Mouse (Mus musculus): ENCODE data around the gene Zbtb40. TPM values are rescaled to one million over a fixed set of nuclear protein-coding genes. Genes with fewer than 3 reads are reported as not detected.

Zbtb40 gene
- polyA plus RNA-seq, 1 experiment from 2014 or later = 1.3 TPM

DNA sequence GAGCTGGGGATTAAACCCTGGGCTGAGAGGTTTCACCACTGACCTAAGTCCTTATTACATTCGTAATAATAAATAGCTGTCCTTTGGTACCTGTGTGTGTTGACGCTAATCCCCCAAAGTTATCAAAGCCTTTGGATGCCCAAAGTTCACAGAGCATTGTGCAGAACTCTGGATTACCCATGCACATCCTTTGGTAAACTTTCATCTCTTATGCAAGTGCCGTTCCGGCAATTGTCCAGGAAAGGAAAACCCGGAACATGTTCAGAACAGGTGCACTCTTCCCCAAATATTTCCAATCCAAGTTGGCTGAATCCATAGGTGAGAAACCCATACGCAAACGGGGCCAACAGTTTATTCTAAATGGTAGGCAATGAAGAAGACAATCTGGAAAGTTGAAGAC is 9.2 kb downstream of the Zbtb40 start:
- TF ChIP-seq CTCF (IDR thresholded peaks at IDR 0.05) (no peak), EP300 (IDR thresholded peaks at IDR 0.05) (no peak)
- Histone ChIP-seq H3K4me1 (ENCODE audit: insufficient read depth, low read depth, low read length) (no peaks in the 10 kb centered on the region), H3K9ac (replicated peaks; ENCODE audit: low read depth) (no peak overlapping the region), H3K4me3 (ENCODE audit: low read depth, low read length) (no peak overlapping the region), H3K27me3 (replicated peaks; ENCODE audit: insufficient read depth, low read length) (no peaks in the 10 kb centered on the region), H3K9me3 (ENCODE audit: low read length) (no peaks in the 10 kb centered on the region), H3K27ac (ENCODE audit: low read length) (no peak overlapping the region), H3K4me2 (replicated peaks; ENCODE audit: low read depth, low read length) (no peak overlapping the region), H3K36me3 (ENCODE audit: insufficient read depth, low read length) (no peaks in the 10 kb centered on the region)
- ATAC-seq = no peak
- DNase-seq (ENCODE audit: low spot score) = no peak
- 96% methylated on average over 7 of the region's 7 CpGs for WGBS

DNA sequence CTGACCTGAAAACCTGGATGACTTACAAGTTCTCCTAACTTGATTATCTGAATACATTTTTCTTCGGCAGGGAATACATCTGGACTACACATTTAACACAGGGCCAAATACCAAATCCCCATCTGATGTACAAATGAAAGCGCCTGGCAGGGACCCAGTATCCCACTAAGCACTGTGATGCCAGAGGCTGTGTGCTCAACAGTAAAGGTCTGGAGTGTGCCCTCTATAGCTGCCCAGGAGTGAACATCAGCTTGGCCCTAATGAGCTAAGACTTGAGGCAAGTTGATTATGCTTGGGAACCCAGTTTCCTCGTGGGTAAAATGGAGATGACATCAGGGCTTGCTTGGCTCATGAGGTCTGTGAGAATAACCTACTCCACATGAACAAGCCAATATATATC is 10.1 kb downstream of the Zbtb40 start:
- no peaks in the 10 kb centered on the region for H3K9me3 ChIP-seq (ENCODE audit: low read length)
- H3K36me3 ChIP-seq (ENCODE audit: insufficient read depth, low read length) = no peaks in the 10 kb centered on the region
- no peak for DNase-seq (ENCODE audit: low spot score)
- WGBS = 81% methylated on average over 3 of the region's 3 CpGs
- no peak overlapping the region for H3K4me3 ChIP-seq (ENCODE audit: low read depth, low read length)
- no peak overlapping the region for H3K27ac ChIP-seq (ENCODE audit: low read length)
- TF ChIP-seq CTCF (IDR thresholded peaks at IDR 0.05) (no peak), EP300 (IDR thresholded peaks at IDR 0.05) (no peak)
- no peak for ATAC-seq
- H3K9ac ChIP-seq (replicated peaks; ENCODE audit: low read depth) = no peak overlapping the region
- no peaks in the 10 kb centered on the region for H3K27me3 ChIP-seq (replicated peaks; ENCODE audit: insufficient read depth, low read length)
- no peaks in the 10 kb centered on the region for H3K4me1 ChIP-seq (ENCODE audit: insufficient read depth, low read depth, low read length)
- H3K4me2 ChIP-seq (replicated peaks; ENCODE audit: low read depth, low read length) = no peak overlapping the region

DNA sequence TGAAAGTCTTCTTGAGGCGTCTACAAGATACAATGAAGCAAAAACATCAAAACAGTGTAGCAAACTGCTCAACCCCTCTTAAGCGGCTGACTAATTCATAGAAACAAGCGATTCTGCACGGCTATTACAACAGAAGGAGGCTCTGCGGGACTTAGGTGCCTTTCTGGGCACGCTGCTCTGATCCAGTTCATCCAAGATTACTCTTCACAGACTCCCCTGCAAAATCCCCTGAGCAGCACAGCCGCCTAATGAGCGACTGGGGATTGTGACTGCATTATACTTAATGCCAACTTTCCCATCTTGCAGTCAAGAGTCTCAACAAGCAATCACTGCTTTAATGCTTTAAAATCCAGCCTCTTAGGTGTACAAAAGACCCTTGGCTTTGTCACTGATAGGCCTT is 10.5 kb downstream of the Zbtb40 start:
- ATAC-seq (no peak), DNase-seq (ENCODE audit: low spot score) (no peak)
- no peak for TF ChIP-seq EP300 (IDR thresholded peaks at IDR 0.05)
- no peak for TF ChIP-seq CTCF (IDR thresholded peaks at IDR 0.05)
- Histone ChIP-seq H3K27ac (ENCODE audit: low read length) (no peak overlapping the region), H3K4me2 (replicated peaks; ENCODE audit: low read depth, low read length) (no peak overlapping the region), H3K27me3 (replicated peaks; ENCODE audit: insufficient read depth, low read length) (no peaks in the 10 kb centered on the region), H3K9me3 (ENCODE audit: low read length) (no peaks in the 10 kb centered on the region), H3K36me3 (ENCODE audit: insufficient read depth, low read length) (no peaks in the 10 kb centered on the region), H3K4me1 (ENCODE audit: insufficient read depth, low read depth, low read length) (no peaks in the 10 kb centered on the region), H3K4me3 (ENCODE audit: low read depth, low read length) (no peak overlapping the region), H3K9ac (replicated peaks; ENCODE audit: low read depth) (no peak overlapping the region)
- WGBS = 80% methylated on average over 8 of the region's 8 CpGs

DNA sequence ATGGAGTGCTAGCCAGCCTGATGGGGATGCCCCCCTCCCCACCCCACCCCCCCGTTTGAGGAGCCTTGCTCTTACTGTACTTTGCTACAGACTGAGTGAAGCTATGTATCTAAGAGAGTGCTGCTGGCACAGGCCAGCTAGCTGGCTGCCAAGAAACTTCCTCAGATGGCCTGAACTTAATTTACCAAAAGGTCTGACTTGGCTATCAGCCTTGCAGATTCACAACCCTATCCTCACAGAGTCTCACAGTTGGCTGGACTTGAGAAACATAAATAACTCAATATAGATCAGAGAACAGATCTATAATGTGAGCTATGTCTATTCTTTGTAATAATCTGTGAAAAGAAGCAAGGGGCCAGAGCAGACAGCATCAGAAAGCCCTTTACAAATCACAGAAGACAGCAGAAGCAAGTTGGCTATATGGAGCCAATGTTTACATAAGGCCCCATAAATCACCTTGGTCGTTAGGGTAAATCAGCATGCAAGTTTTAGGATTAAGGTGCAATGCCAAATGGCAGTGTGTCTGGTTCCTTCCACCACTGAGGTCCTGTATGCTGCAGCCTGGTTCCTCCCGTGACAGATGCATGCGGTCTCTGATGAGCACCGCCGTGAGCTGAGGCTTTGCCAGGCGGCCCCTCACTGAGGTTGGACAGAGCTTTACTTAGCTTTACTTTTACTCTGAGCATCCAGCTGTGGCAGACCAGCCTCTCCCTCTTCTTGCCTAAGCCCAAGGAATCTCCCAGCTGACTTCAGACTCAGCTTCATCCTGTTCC is 15.3 kb downstream of the Zbtb40 start:
- ATAC-seq = no peak
- 0 out of 2 replicates have a peak, but pooled peaks cover 4% of the 10 kb centered on the region for H3K4me1 ChIP-seq (ENCODE audit: insufficient read depth, low read depth, low read length)
- no peak overlapping the region for H3K4me3 ChIP-seq (ENCODE audit: low read depth, low read length)
- H3K36me3 ChIP-seq (ENCODE audit: insufficient read depth, low read length) = no peaks in the 10 kb centered on the region
- no peaks in the 10 kb centered on the region for H3K9me3 ChIP-seq (ENCODE audit: low read length)
- no peak overlapping the region for H3K9ac ChIP-seq (replicated peaks; ENCODE audit: low read depth)
- no peak overlapping the region for H3K27ac ChIP-seq (ENCODE audit: low read length)
- no peak for DNase-seq (ENCODE audit: low spot score)
- 43% methylated on average over 7 of the region's 7 CpGs for WGBS
- TF ChIP-seq CTCF (IDR thresholded peaks at IDR 0.05) (no peak), EP300 (IDR thresholded peaks at IDR 0.05) (no peak)
- H3K27me3 ChIP-seq (replicated peaks; ENCODE audit: insufficient read depth, low read length) = no peaks in the 10 kb centered on the region
- H3K4me2 ChIP-seq (replicated peaks; ENCODE audit: low read depth, low read length) = no peak overlapping the region

DNA sequence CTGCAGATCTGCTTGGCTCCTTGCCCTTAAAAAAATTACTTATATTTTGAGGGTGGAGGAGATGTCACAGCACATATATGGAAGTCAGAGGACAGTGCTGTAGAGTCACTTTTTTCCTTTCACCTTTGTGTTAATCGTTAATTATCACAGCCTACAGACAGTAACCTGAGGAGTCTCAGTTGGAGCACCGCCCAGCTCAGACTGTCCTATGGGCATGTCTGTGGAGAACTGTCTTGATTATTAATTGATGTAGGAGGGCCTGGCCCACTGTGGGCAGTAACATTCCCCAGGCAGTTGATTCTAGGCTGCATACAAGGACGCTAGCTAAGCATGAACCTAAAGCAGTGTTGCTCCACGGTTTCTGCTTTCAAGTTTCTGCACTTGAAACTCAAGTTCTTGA is 16.1 kb downstream of the Zbtb40 start:
- WGBS = 76% methylated on average over 4 of the region's 4 CpGs
- TF ChIP-seq CTCF (IDR thresholded peaks at IDR 0.05) = no peak
- TF ChIP-seq EP300 (IDR thresholded peaks at IDR 0.05) = no peak
- ATAC-seq (no peak), DNase-seq (ENCODE audit: low spot score) (no peak)
- no peak overlapping the region for H3K27ac ChIP-seq (ENCODE audit: low read length)
- H3K9me3 ChIP-seq (ENCODE audit: low read length) = no peaks in the 10 kb centered on the region
- H3K27me3 ChIP-seq (replicated peaks; ENCODE audit: insufficient read depth, low read length) = no peaks in the 10 kb centered on the region
- H3K9ac ChIP-seq (replicated peaks; ENCODE audit: low read depth) = no peak overlapping the region
- no peak overlapping the region for H3K4me2 ChIP-seq (replicated peaks; ENCODE audit: low read depth, low read length)
- H3K4me3 ChIP-seq (ENCODE audit: low read depth, low read length) = no peak overlapping the region
- H3K4me1 ChIP-seq (ENCODE audit: insufficient read depth, low read depth, low read length) = 0 out of 2 replicates have a peak, but pooled peaks cover 4% of the 10 kb centered on the region
- H3K36me3 ChIP-seq (ENCODE audit: insufficient read depth, low read length) = no peaks in the 10 kb centered on the region

DNA sequence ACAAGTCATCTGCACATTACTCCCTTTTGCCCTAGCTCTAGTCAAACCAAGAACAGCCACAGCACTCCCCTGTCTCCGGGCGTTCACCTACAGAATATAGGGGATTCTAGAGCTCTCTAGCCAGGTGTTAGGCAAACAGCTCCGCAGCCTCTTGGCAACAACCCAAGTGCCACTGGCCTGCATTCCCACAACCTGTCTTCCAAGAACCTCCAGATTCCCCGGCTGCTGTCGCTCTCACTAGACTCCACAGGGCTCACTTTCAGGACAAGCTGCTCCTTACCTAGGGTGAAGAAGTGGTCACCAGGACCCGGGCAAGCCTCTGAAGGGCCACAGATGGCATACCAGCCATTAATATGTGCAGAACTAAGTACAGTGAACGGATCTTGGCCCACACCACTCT is 17.3 kb downstream of the Zbtb40 start:
- Histone ChIP-seq H3K4me3 (ENCODE audit: low read depth, low read length) (no peak overlapping the region), H3K9ac (replicated peaks; ENCODE audit: low read depth) (no peak overlapping the region), H3K4me2 (replicated peaks; ENCODE audit: low read depth, low read length) (no peak overlapping the region), H3K9me3 (ENCODE audit: low read length) (no peaks in the 10 kb centered on the region), H3K4me1 (ENCODE audit: insufficient read depth, low read depth, low read length) (0 out of 2 replicates have a peak, but pooled peaks cover 4% of the 10 kb centered on the region), H3K27ac (ENCODE audit: low read length) (no peak overlapping the region), H3K36me3 (ENCODE audit: insufficient read depth, low read length) (no peaks in the 10 kb centered on the region), H3K27me3 (replicated peaks; ENCODE audit: insufficient read depth, low read length) (no peaks in the 10 kb centered on the region)
- DNase-seq (ENCODE audit: low spot score) (no peak), ATAC-seq (no peak)
- 52% methylated on average over 7 of the region's 7 CpGs for WGBS
- no peak for TF ChIP-seq CTCF (IDR thresholded peaks at IDR 0.05)
